Mouse (Mus musculus) effector memory CD4-positive, alpha-beta T cell, adult 5 months (primary cell): ENCODE results near the gene Them4. TPM values are rescaled to one million over a fixed set of nuclear protein-coding genes. Genes with fewer than 3 reads are reported as not detected.

Experiments
- polyA plus RNA-seq: library from polyadenylated mRNA; unstranded; fragments of 100-300 nt; shearing (Covaris generic); gene quantifications from one replicate; pipeline ENCODE4 v1.2.1, GENCODE M21; 2017

Gene Them4
- polyA plus RNA-seq: 5.0 TPM

DNA sequence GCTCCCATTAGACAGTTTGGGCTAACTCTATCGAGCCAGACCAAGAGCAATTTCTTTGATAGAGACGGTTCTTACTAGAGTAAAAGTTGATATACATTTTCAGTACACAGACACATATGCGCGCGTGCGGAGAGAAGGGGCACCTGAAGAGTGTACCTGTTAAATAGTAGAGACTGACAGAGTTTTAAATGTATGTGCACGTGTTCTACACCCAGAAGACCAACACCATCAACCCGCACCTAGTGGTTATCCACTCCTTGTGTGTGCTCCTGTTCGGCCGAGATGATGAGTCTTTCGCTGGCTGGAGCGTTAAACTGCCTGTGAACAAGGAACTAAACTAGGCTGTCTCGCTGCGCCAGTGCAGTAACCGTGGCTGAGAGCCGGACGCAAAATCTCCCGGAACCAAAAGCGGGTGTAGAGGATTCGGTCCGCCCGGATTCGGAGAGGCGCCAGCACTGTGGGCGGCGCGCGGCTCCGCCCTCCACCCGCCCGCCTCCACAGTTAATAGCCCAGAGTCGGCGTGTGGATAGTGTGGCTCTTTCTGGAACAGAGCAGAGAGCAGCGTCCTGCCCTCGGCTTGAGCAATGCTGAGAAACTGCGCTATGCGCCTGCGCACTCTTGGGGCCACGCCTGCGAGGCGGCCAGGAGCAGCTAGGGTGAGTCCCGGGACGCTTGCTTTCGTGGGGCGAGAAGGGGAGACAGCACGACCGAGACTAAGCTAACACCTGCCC lies at the start of gene Them4:
TSS of gene Them4 (plus strand) at position 457 of the 731 bp plus-strand sequence.

DNA sequence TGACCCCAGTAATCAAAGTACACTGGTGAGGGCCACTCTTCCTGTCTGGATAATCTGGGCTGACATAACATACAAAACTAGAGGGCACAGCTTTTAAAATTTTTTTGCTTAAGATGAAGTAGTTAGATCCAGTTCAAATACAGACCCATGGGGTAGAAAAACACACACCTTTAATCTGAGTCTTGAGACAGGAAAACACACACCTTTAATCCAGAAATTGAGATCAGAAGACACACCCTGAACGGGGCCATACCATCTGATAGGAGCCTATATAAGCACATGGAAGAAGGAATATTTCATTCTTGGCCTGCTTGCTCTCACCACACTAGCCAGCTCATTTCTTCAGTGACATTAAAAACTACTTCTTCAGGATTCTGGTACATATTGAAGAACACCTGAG lies 46.2 kb upstream of the Them4 start, which contains the start of gene Gm4778:
TSS of gene Gm4778 (plus strand) at position 301 of the 400 bp plus-strand sequence.

DNA sequence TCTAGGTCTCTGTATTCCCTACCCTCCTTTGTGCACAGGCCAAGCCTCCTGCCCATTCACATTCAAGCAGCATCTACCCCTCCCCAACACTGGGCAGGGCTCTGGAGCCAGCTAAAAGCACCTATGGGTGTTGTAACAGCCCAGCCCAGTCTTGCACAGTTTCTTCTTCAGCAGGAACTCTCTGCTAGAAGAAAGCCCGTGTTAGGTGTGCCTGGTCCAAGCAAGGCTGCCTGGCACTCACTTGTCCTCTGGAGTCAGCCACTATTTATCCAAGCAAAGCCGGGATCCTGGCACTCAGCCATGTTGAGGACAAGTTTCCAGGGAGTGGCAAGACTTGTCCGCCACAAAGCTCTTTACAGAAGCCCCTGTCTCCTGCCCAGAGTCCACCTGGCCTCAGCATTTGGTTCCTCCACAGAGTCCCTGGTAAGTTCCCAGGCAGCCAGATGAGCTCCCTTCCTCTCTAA lies 32.1 kb downstream of the Them4 start, which contains the start of gene Them5:
TSS of gene Them5 (plus strand) at position 141 of the 464 bp plus-strand sequence.

DNA sequence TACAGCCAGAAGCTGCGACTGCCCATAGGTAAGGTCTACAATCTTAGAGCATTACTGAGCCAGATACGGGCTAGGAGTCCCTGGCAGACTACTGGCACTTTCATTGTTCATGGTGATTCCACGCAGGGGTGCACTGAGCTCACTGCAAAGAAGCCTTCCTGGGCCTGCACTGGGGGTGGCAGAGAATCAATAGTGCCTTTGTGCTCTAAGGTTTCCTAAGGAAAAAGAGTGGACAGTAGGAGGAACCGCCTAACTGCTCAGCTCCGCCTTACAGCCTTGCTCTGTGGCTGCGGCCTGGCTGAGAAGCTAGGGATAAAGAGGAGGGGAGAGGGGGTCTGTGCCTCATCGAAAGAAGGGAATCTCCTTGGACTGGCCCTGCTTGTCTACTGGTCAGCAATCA lies 52.2 kb downstream of the Them4 start, which contains the start of gene C2cd4d:
TSS of gene C2cd4d (plus strand) at position 301 of the 400 bp plus-strand sequence.

DNA sequence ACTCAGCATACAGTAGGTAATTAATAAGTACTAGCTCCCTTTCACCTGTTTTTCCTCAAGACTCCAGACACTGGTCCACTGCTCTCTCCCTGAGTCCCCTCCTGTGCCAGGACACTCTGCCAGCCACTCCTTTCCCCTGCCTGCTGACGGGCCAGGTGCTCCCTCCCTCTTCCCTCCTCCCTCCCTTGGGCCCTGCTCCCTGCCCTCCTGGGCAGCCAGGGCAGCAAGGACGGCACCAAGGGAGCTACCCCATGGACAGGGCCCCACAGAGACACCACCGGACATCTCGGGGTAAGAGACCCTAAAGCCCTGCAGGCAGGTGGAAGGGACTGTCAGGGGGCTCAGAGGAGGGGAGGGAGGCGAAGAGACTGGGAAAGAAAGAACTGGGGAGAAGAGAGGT lies 62.8 kb downstream of the Them4 start, which contains the start of gene Rorc:
TSS of gene Rorc (plus strand) at position 154 of the 400 bp plus-strand sequence.

Other genes starting within 250 kb of the Them4 start
- not detected for gene Gm10697, start 237.4 kb upstream of the Them4 start, polyA plus RNA-seq
- not detected for gene Gm10696, start 131.9 kb upstream of the Them4 start, polyA plus RNA-seq
- gene Gm5286, start 113.4 kb upstream of the Them4 start, polyA plus RNA-seq: not detected
- gene Gm4778, start 46.1 kb upstream of the Them4 start, polyA plus RNA-seq: not detected
- gene Them5, start 32.0 kb downstream of the Them4 start, polyA plus RNA-seq: not detected
- not detected for gene C2cd4d, start 52.3 kb downstream of the Them4 start, polyA plus RNA-seq
- gene Rorc, start 62.7 kb downstream of the Them4 start, polyA plus RNA-seq: not detected
- not detected for gene Lingo4, start 88.4 kb downstream of the Them4 start, polyA plus RNA-seq
- 2.5 TPM for gene Tdrkh, start 103.2 kb downstream of the Them4 start, polyA plus RNA-seq
- gene Mrpl9, start 133.2 kb downstream of the Them4 start, polyA plus RNA-seq: 61.5 TPM
- gene Oaz3, start 133.8 kb downstream of the Them4 start, polyA plus RNA-seq: 1.8 TPM
- gene Celf3, start 168.2 kb downstream of the Them4 start, polyA plus RNA-seq: not detected
- gene Riiad1, start 170.3 kb downstream of the Them4 start, polyA plus RNA-seq: 1.8 TPM